8 mouse cellular contexts compared by ENCODE assay signal in the genomic region with DNA sequence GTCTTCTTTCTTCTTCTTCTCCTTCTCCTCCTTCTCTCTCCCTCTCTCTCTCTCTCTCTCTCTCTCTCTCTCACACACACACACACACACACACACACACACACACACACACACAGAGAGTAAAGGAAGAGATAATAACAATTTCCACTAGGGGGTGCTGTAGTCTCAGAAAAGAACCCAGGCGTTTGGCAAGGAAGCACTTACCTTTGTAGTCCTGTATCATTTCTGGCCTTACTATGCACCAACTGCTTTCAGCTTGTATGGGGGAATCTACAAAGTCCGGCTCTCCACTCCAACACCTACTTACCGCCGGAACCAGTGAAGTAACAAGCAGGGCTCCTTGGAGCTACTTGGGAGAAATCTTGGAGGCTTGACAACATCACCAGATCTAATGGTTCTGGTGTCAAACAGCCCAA. TPM values are rescaled to one million over a fixed set of nuclear protein-coding genes. Genes with fewer than 3 reads are reported as not detected.
DNase-seq lines count a peak whose midpoint lies in the region; ATAC-seq and TF ChIP-seq lines count a peak whose summit lies in the region.

No protein-coding gene starts in this region.

- no peaks in the 10 kb centered on the region for H3K27me3 ChIP-seq in heart, adult 2 months (ENCODE audit: control insufficient read depth, insufficient read depth, low read length)
- no peaks in the 10 kb centered on the region for H3K27me3 ChIP-seq in heart, embryonic 11.5 days (ENCODE audit: control insufficient read depth, insufficient read depth, low read length)
- no peaks in the 10 kb centered on the region for H3K27me3 ChIP-seq in embryonic facial prominence, embryonic 11.5 days (ENCODE audit: control insufficient read depth, insufficient read depth, low read length)
- H3K27me3 ChIP-seq in hindbrain, embryonic 13.5 days = no peaks in the 10 kb centered on the region

- 8% methylated on average over 4 of the region's 4 CpGs for WGBS in heart, adult 2 months
- WGBS in heart, embryonic 11.5 days (ENCODE audit: insufficient replicate concordance) = 12% methylated on average over 4 of the region's 4 CpGs
- 15% methylated on average over 4 of the region's 4 CpGs for WGBS in embryonic facial prominence, embryonic 11.5 days
- 12% methylated on average over 4 of the region's 4 CpGs for WGBS in hindbrain, embryonic 13.5 days

- no peak for TF ChIP-seq EP300 in heart, adult 2 months (IDR thresholded peaks at IDR 0.05; ENCODE audit: insufficient read depth, low read depth, low read length)

- H3K4me3 ChIP-seq in heart, adult 2 months = no peak overlapping the region
- no peak overlapping the region for H3K4me3 ChIP-seq in heart, embryonic 11.5 days (ENCODE audit: low read depth, low read length)
- no peak overlapping the region for H3K4me3 ChIP-seq in embryonic facial prominence, embryonic 11.5 days (ENCODE audit: low read depth, low read length)
- no peak overlapping the region for H3K4me3 ChIP-seq in hindbrain, embryonic 13.5 days

- H3K9me3 ChIP-seq in heart, embryonic 11.5 days (replicated peaks; ENCODE audit: control insufficient read depth, low read length) = no peaks in the 10 kb centered on the region
- H3K9me3 ChIP-seq in embryonic facial prominence, embryonic 11.5 days (replicated peaks; ENCODE audit: control insufficient read depth, low read length) = no peaks in the 10 kb centered on the region
- no peaks in the 10 kb centered on the region for H3K9me3 ChIP-seq in hindbrain, embryonic 13.5 days

- H3K4me2 ChIP-seq in heart, embryonic 11.5 days = no peak overlapping the region
- no peak overlapping the region for H3K4me2 ChIP-seq in embryonic facial prominence, embryonic 11.5 days (ENCODE audit: low read depth, low read length)
- H3K4me2 ChIP-seq in hindbrain, embryonic 13.5 days = no peak overlapping the region

- H3K79me2 ChIP-seq in heart, adult 2 months (replicated peaks; ENCODE audit: control insufficient read depth, insufficient read depth, low read length) = no peaks in the 10 kb centered on the region

- H3K9ac ChIP-seq in heart, adult 2 months (ENCODE audit: low read depth, low read length) = no peak overlapping the region
- H3K9ac ChIP-seq in heart, embryonic 11.5 days (ENCODE audit: low read depth, low read length) = no peak overlapping the region
- 0 out of 2 replicates have a peak overlapping the region, but pooled peaks have one; percentile 13 for H3K9ac ChIP-seq in embryonic facial prominence, embryonic 11.5 days (replicated peaks; ENCODE audit: low read length)
- no peak overlapping the region for H3K9ac ChIP-seq in hindbrain, embryonic 13.5 days

- no peak for TF ChIP-seq POLR2A in heart, adult 2 months (IDR thresholded peaks at IDR 0.05; ENCODE audit: insufficient read depth, low read depth, low read length)

- intact Hi-C loops in heart, adult 2 months (cut with DNase I) = loop anchor here (1.0 to 10.0 kb wide), 4 partner anchors 34 to 357 kb away; a partner anchor contains a TSS
- intact Hi-C loops in left cerebral cortex, postnatal 10 days (cut with DNase I) = loop anchor here (2.0 kb wide), 1 partner anchor 103 kb away; no protein-coding TSS in a partner anchor

- H3K27ac ChIP-seq in heart, adult 2 months = no peak overlapping the region
- H3K27ac ChIP-seq in heart, embryonic 11.5 days (ENCODE audit: low read depth, low read length) = no peak overlapping the region
- no peak overlapping the region for H3K27ac ChIP-seq in embryonic facial prominence, embryonic 11.5 days (replicated peaks; ENCODE audit: low read depth, low read length)
- H3K27ac ChIP-seq in hindbrain, embryonic 13.5 days = no peak overlapping the region

- peak; percentile 61 for TF ChIP-seq CTCF in heart, adult 2 months (IDR thresholded peaks at IDR 0.05)

- no peak for ATAC-seq in heart, embryonic 11.5 days (replicated peaks; ENCODE audit: insufficient number of reproducible peaks, low FRiP score, low TSS enrichment)
- no peak for ATAC-seq in embryonic facial prominence, embryonic 11.5 days (replicated peaks; ENCODE audit: insufficient number of reproducible peaks, low FRiP score, low TSS enrichment, low read depth)
- ATAC-seq in hindbrain, embryonic 13.5 days (ENCODE audit: low FRiP score) = peak; percentile 46; the same call in 1 of the 2 replicates
- ATAC-seq in megakaryocyte-erythroid progenitor cell, adult 5-6 weeks (replicated peaks; ENCODE audit: low FRiP score, low TSS enrichment, poor library complexity, severe bottlenecking) = 0 out of 2 replicates have a peak, but pooled peaks have one; percentile 25

- H3K4me1 ChIP-seq in heart, adult 2 months (ENCODE audit: control insufficient read depth, insufficient read depth, low read length) = no peaks in the 10 kb centered on the region
- H3K4me1 ChIP-seq in heart, embryonic 11.5 days (ENCODE audit: control insufficient read depth, insufficient read depth, low read length) = peaks cover 15% of the 10 kb centered on the region
- H3K4me1 ChIP-seq in embryonic facial prominence, embryonic 11.5 days (ENCODE audit: control insufficient read depth, insufficient read depth, low read length) = no peaks in the 10 kb centered on the region
- H3K4me1 ChIP-seq in hindbrain, embryonic 13.5 days (replicated peaks) = peaks cover 16% of the 10 kb centered on the region

- peak; percentile 50 to 53 for DNase-seq in heart, adult 2 months
- peak; percentile 73 for DNase-seq in adrenal gland, postnatal 10 days
- DNase-seq in embryonic facial prominence, embryonic 11.5 days (ENCODE audit: low spot score) = peak; percentile 91
- peak; percentile 43 to 82 for DNase-seq in left cerebral cortex, postnatal 10 days (ENCODE audit: extremely low spot score in 1 of 2, low spot score in 2 of 2)
- DNase-seq in spleen, postnatal 36 days (ENCODE audit: low spot score in 2 of 2) = peak; percentile 59 to 76

- H3K36me3 ChIP-seq in heart, adult 2 months (ENCODE audit: control insufficient read depth, insufficient read depth, low read length) = no peaks in the 10 kb centered on the region
- no peaks in the 10 kb centered on the region for H3K36me3 ChIP-seq in heart, embryonic 11.5 days (ENCODE audit: control insufficient read depth, insufficient read depth, low read length)
- H3K36me3 ChIP-seq in embryonic facial prominence, embryonic 11.5 days (replicated peaks; ENCODE audit: control insufficient read depth, insufficient read depth, low read depth, low read length) = no peaks in the 10 kb centered on the region
- no peaks in the 10 kb centered on the region for H3K36me3 ChIP-seq in hindbrain, embryonic 13.5 days

RNA-seq across cellular contexts. Expression of a gene that starts 4.6 kb away (rescaled TPM):
- under 1 TPM; 0.89 to 0.98 TPM for total RNA-seq in heart, adult 2 months (2021)
- polyA plus RNA-seq in heart, adult 2 months (2012; rRNA removed) = 2.1 and 6.3 TPM in 2 replicates
- polyA plus RNA-seq in heart, embryonic 11.5 days (2014; fragmentation: Nextera tagmentation; extraction: Ambion mirVana) = 2.7 and 5.6 TPM in 2 replicates
- 1 to 10 TPM in 1 of 2 experiments, under 1 TPM in 1; 0.51 to 1.3 TPM for total RNA-seq in adrenal gland, postnatal 10 days (2021)
- polyA plus RNA-seq in embryonic facial prominence, embryonic 11.5 days (2014; fragmentation: Nextera tagmentation; extraction: Ambion mirVana) = 1.4 and 1.7 TPM in 2 replicates
- 9.4 and 18.4 TPM in 2 replicates for polyA plus RNA-seq in hindbrain, embryonic 13.5 days (2015; fragmentation: Nextera tagmentation; extraction: Ambion mirVana)
- total RNA-seq in left cerebral cortex, postnatal 10 days (2021) = under 1 TPM; 0.34 to 0.69 TPM
- 12.6 and 18.9 TPM in 2 replicates for total RNA-seq in megakaryocyte-erythroid progenitor cell, adult 5-6 weeks (2014; fragmentation: Nextera tagmentation)
- total RNA-seq in megakaryocyte-erythroid progenitor cell, adult 5-6 weeks (2017) = 4.3 and 11.8 TPM in 2 replicates

RNA-seq across cellular contexts. Expression of a gene that starts 32.1 kb away (rescaled TPM):
- total RNA-seq in heart, adult 2 months (2021) = 1,000 to 10,000 TPM; 1,087 to 1,288 TPM
- 1,025 and 1,670 TPM in 2 replicates for polyA plus RNA-seq in heart, adult 2 months (2012; rRNA removed)
- polyA plus RNA-seq in heart, embryonic 11.5 days (2014; fragmentation: Nextera tagmentation; extraction: Ambion mirVana) = 426 and 502 TPM in 2 replicates
- total RNA-seq in adrenal gland, postnatal 10 days (2021) = 100 to 1,000 TPM; 746 to 845 TPM
- polyA plus RNA-seq in embryonic facial prominence, embryonic 11.5 days (2014; fragmentation: Nextera tagmentation; extraction: Ambion mirVana) = 252 and 267 TPM in 2 replicates
- polyA plus RNA-seq in hindbrain, embryonic 13.5 days (2015; fragmentation: Nextera tagmentation; extraction: Ambion mirVana) = 256 and 259 TPM in 2 replicates
- total RNA-seq in left cerebral cortex, postnatal 10 days (2021) = 100 to 1,000 TPM; 200 to 210 TPM
- total RNA-seq in megakaryocyte-erythroid progenitor cell, adult 5-6 weeks (2014; fragmentation: Nextera tagmentation) = 150 and 178 TPM in 2 replicates
- 72.0 and 84.7 TPM in 2 replicates for total RNA-seq in megakaryocyte-erythroid progenitor cell, adult 5-6 weeks (2017)

RNA-seq across cellular contexts. Expression of a gene that starts 32.2 kb away (rescaled TPM):
- total RNA-seq in heart, adult 2 months (2021) = under 1 TPM in 1 of 2 experiments, not detected in 1; 0.39 TPM
- 3.2 and 8.0 TPM in 2 replicates for polyA plus RNA-seq in heart, adult 2 months (2012; rRNA removed)
- polyA plus RNA-seq in heart, embryonic 11.5 days (2014; fragmentation: Nextera tagmentation; extraction: Ambion mirVana) = 0.30 TPM in 1 of 2 replicates, not detected in the other
- total RNA-seq in adrenal gland, postnatal 10 days (2021) = 10 to 100 TPM; 10.1 to 20.4 TPM
- polyA plus RNA-seq in embryonic facial prominence, embryonic 11.5 days (2014; fragmentation: Nextera tagmentation; extraction: Ambion mirVana) = 1.1 and 1.9 TPM in 2 replicates
- polyA plus RNA-seq in hindbrain, embryonic 13.5 days (2015; fragmentation: Nextera tagmentation; extraction: Ambion mirVana) = 4.9 and 7.9 TPM in 2 replicates
- total RNA-seq in left cerebral cortex, postnatal 10 days (2021) = not detected
- not detected in 2 replicates for total RNA-seq in megakaryocyte-erythroid progenitor cell, adult 5-6 weeks (2014; fragmentation: Nextera tagmentation)
- 0.61 TPM in 1 of 2 replicates, not detected in the other for total RNA-seq in megakaryocyte-erythroid progenitor cell, adult 5-6 weeks (2017)

RNA-seq across cellular contexts. Expression of a gene that starts 53.5 kb away (rescaled TPM):
- 10 to 100 TPM; 12.1 to 12.7 TPM for total RNA-seq in heart, adult 2 months (2021)
- polyA plus RNA-seq in heart, adult 2 months (2012; rRNA removed) = 11.5 and 12.6 TPM in 2 replicates
- polyA plus RNA-seq in heart, embryonic 11.5 days (2014; fragmentation: Nextera tagmentation; extraction: Ambion mirVana) = 3.8 and 4.4 TPM in 2 replicates
- 10 to 100 TPM in 1 of 2 experiments, 1 to 10 TPM in 1; 9.8 to 10.4 TPM for total RNA-seq in adrenal gland, postnatal 10 days (2021)
- polyA plus RNA-seq in embryonic facial prominence, embryonic 11.5 days (2014; fragmentation: Nextera tagmentation; extraction: Ambion mirVana) = 6.5 and 7.9 TPM in 2 replicates
- polyA plus RNA-seq in hindbrain, embryonic 13.5 days (2015; fragmentation: Nextera tagmentation; extraction: Ambion mirVana) = 8.1 and 10.0 TPM in 2 replicates
- 10 to 100 TPM; 12.5 to 14.2 TPM for total RNA-seq in left cerebral cortex, postnatal 10 days (2021)
- 1.4 and 6.3 TPM in 2 replicates for total RNA-seq in megakaryocyte-erythroid progenitor cell, adult 5-6 weeks (2014; fragmentation: Nextera tagmentation)
- 1.9 and 2.2 TPM in 2 replicates for total RNA-seq in megakaryocyte-erythroid progenitor cell, adult 5-6 weeks (2017)

Comparison
In these comparisons a context has a peak if more than half of its experiments do, and no peak if none do; other contexts are left out.
1. ATAC-seq: peak in hindbrain, embryonic 13.5 days (single experiment) and megakaryocyte-erythroid progenitor cell, adult 5-6 weeks (single experiment); none in heart, embryonic 11.5 days (single experiment) and embryonic facial prominence, embryonic 11.5 days (single experiment).
2. RNA of a gene that starts 32.2 kb away (total RNA-seq): 10.1 to 20.4 TPM in adrenal gland, postnatal 10 days; 0.39 TPM in heart, adult 2 months, not detected in left cerebral cortex, postnatal 10 days and 0.61 TPM in megakaryocyte-erythroid progenitor cell, adult 5-6 weeks; every median in the first group is over 4 times any median in the second.
3. Peak in every context shown above with its lines, with median percentiles within 50 percentile points of each other: DNase-seq.